18 mouse cellular contexts compared by ENCODE assay signal in genomic region chr9:95060702-95061101, GRCm38 (mm10).
DNase-seq lines count a peak whose midpoint lies in the region; ATAC-seq lines count a peak whose summit lies in the region.
"Had no signal": no experiment of that assay in that cellular context is flagged by ENCODE, and none has a peak within 500 bp of the region (broad histone marks: within the 10 kb centered on the region; RNA-seq: fewer than 3 reads in every experiment).

No protein-coding gene starts in this region.

- peak; percentile 56 for ATAC-seq in frontal cortex, adult (ENCODE audit: low TSS enrichment)
- ATAC-seq: activated CD4-positive, CD25-positive, alpha-beta regulatory T cell, adult 4 months; CD4-positive, CD25-positive, alpha-beta regulatory T cell, adult 4 months; Patski had no signal

- no peak for DNase-seq in frontal cortex, postnatal 25 days (ENCODE audit: low spot score in 2 of 2)
- peak; percentile 26 for DNase-seq in brain, adult 2 months (ENCODE audit: low read depth, low spot score)
- no peak for DNase-seq in kidney, postnatal 10 days
- DNase-seq: adrenal gland, adult 2 months; adrenal gland, adult 8-10 months; adrenal gland, postnatal 10 days; adrenal gland, postnatal 14 days; adrenal gland, postnatal 25 days; adrenal gland, postnatal 36 days; B cell, adult 2 months; cerebellum, adult 11 months; cerebellum, adult 11-12 months; cerebellum, adult 18-20 months; cerebellum, adult 2 months had no signal
